In genomic region chr15:79009734-79010133, GRCm38 (mm10) we compare ENCODE assay signal across 11 mouse cellular contexts. TPM values are rescaled to one million over a fixed set of nuclear protein-coding genes. Genes with fewer than 3 reads are reported as not detected.
"Had no signal": no experiment of that assay in that cellular context is flagged by ENCODE, and none has a peak within 500 bp of the region (broad histone marks: within the 10 kb centered on the region; RNA-seq: fewer than 3 reads in every experiment).

No protein-coding gene starts in this region.

- H3K27me3 ChIP-seq: kidney, embryonic 15.5 days; limb, embryonic 12.5 days; midbrain, embryonic 15.5 days had no signal

- H3K27ac ChIP-seq: kidney, embryonic 15.5 days; limb, embryonic 12.5 days; liver, embryonic 14.5 days; midbrain, embryonic 15.5 days had no signal

- DNase-seq: kidney, adult 2 months; kidney, postnatal 14 days; lung, adult 18-20 months; right cerebral cortex, postnatal 25 days; thymus, postnatal 4 days had no signal

- H3K4me2 ChIP-seq: kidney, embryonic 15.5 days; limb, embryonic 12.5 days; midbrain, embryonic 15.5 days had no signal

- ATAC-seq: midbrain, embryonic 15.5 days had no signal

- H3K9ac ChIP-seq: kidney, embryonic 15.5 days; limb, embryonic 12.5 days; liver, embryonic 14.5 days; midbrain, embryonic 15.5 days had no signal

- H3K4me3 ChIP-seq: kidney, embryonic 15.5 days; limb, embryonic 12.5 days; midbrain, embryonic 15.5 days had no signal

- H3K4me1 ChIP-seq: midbrain, embryonic 15.5 days had no signal

- H3K9me3 ChIP-seq: kidney, embryonic 15.5 days; limb, embryonic 12.5 days; midbrain, embryonic 15.5 days had no signal

RNA-seq across cellular contexts. Expression of gene Galr3, which starts 32.0 kb away (rescaled TPM):
- total RNA-seq: liver, adult 2 months had no signal
- polyA plus RNA-seq: limb, embryonic 12.5 days; liver, adult 2 months; lung, embryonic 16.5 days; midbrain, embryonic 15.5 days had no signal
